Mouse (Mus musculus) bone marrow, adult 2 months (tissue): Measurements from ENCODE around the gene Myrip.

ENCODE experiments used
- CTCF ChIP-seq: fragments of 200-500 bp; IDR thresholded peaks from 2 replicates; pipeline ENCODE4 v1.5.1; 2011; ENCODE audit warnings: low read length, control low read depth; ENCODE audit not compliant: control insufficient read depth, insufficient read depth
- POLR2A ChIP-seq: fragments of 200-500 bp; IDR thresholded peaks from 2 replicates; pipeline ENCODE4 v1.6.1; 2011; ENCODE audit warnings: low read depth, mild to moderate bottlenecking, control low read depth, low read length, borderline replicate concordance; ENCODE audit not compliant: control insufficient read depth

- TF ChIP-seq CTCF (no peak), POLR2A (no peak)
Observed at GRCm38 (mm10) chr9:120259805-120260204, 41.5 kb upstream of the Myrip start.
